Mouse (Mus musculus) frontal cortex, postnatal 36 days (tissue): Measurements from ENCODE around the gene Rundc1.
"Not testable (repeated sequence)": the region's sequence is repeated elsewhere in the genome, so short reads cannot be mapped to it uniquely, and the experiment has no call there.

Source experiments
- DNase-seq, 2 experiments: peaks; one replicate each; pipeline ENCODE4 v3.0.0; 2022; ENCODE audit warnings: low spot score in 2 of 2

Gene Rundc1

GRCm38 (mm10) chr11:101466552-101466950 lies 41.7 kb downstream of the Rundc1 start:
- DNase-seq: not testable (repeated sequence)

GRCm38 (mm10) chr11:101467477-101468262 lies 42.8 kb downstream of the Rundc1 start:
- DNase-seq: peak; percentile 48 to 72

- peak in 1 of 2 experiments; percentile 27 for DNase-seq
Measured at GRCm38 (mm10) chr11:101468263-101468688, 43.4 kb downstream of the Rundc1 start.

GRCm38 (mm10) chr11:101468731-101469130 lies 43.8 kb downstream of the Rundc1 start:
- DNase-seq: no peak

- no peak for DNase-seq
Measured at GRCm38 (mm10) chr11:101469155-101469554, 44.3 kb downstream of the Rundc1 start.

GRCm38 (mm10) chr11:101470206-101470605 lies 45.3 kb downstream of the Rundc1 start:
- DNase-seq: no peak

GRCm38 (mm10) chr11:101471926-101472325 lies 47.0 kb downstream of the Rundc1 start:
- DNase-seq: no peak

- no peak for DNase-seq
Measured at GRCm38 (mm10) chr11:101472336-101472735, 47.5 kb downstream of the Rundc1 start.

GRCm38 (mm10) chr11:101473686-101474085 lies 48.8 kb downstream of the Rundc1 start:
- DNase-seq: not testable (repeated sequence)

- no peak for DNase-seq
Measured at GRCm38 (mm10) chr11:101474298-101474697, 49.4 kb downstream of the Rundc1 start.

- DNase-seq: not testable (repeated sequence)
Measured at GRCm38 (mm10) chr11:101476361-101476760, 51.5 kb downstream of the Rundc1 start.

GRCm38 (mm10) chr11:101477194-101477551 lies 52.3 kb downstream of the Rundc1 start:
- DNase-seq: no peak

- DNase-seq: no peak
Measured at GRCm38 (mm10) chr11:101477552-101478211, 52.8 kb downstream of the Rundc1 start.

GRCm38 (mm10) chr11:101479171-101479635 lies 54.3 kb downstream of the Rundc1 start:
- peak in 1 of 2 experiments; percentile 50 for DNase-seq

GRCm38 (mm10) chr11:101480912-101481311 lies 56.0 kb downstream of the Rundc1 start:
- no peak for DNase-seq

- DNase-seq: no peak
Measured at GRCm38 (mm10) chr11:101483804-101484203, 58.9 kb downstream of the Rundc1 start.

- DNase-seq: no peak
Measured at GRCm38 (mm10) chr11:101484245-101484644, 59.4 kb downstream of the Rundc1 start.

- no peak for DNase-seq
Measured at GRCm38 (mm10) chr11:101484814-101485213, 59.9 kb downstream of the Rundc1 start.
